Mouse (Mus musculus): ENCODE data around the gene Pdlim3. TPM values are rescaled to one million over a fixed set of nuclear protein-coding genes. Genes with fewer than 3 reads are reported as not detected.
"Not testable (repeated sequence)": the region's sequence is repeated elsewhere in the genome, so short reads cannot be mapped to it uniquely, and the experiment has no call there.

Pdlim3 gene
- 13.1 and 14.0 TPM in 2 replicates for polyA plus RNA-seq (2016; fragmentation: Nextera tagmentation; extraction: Ambion mirVana)

DNA sequence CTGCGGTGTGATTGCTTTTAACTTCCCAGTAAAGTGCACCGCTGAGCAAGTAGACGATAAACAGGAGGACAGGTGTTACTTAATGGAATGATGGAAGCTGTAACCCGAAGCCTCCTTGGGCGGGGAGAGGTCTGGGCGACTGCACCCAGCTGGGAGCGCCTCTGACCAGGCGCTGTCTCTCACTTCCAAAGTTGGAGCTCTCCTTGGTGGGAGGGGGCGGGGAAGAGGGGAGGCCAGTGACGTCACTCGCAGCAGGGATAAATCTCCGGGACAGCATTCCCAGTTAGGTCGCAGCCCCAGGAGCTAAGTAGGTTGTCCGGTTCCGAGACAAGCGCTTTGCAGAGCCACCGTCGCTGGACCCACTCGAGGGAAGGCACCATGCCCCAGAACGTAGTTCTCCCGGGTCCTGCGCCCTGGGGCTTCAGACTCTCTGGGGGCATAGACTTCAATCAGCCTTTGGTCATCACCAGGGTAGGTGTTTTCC, at the start of gene Pdlim3:
TSS of gene Pdlim3 (plus strand) at position 260 of the 484 bp plus-strand sequence.
- ATAC-seq (ENCODE audit: low FRiP score, low read depth): peak; percentile 77; the same call in 1 of the 2 replicates
- under 1% methylated on average over 22 of the region's 22 CpGs for WGBS
- 0 out of 2 replicates have a peak within 1 kb of the TSS, but pooled peaks have one; percentile 8 for H3K9ac ChIP-seq

DNA sequence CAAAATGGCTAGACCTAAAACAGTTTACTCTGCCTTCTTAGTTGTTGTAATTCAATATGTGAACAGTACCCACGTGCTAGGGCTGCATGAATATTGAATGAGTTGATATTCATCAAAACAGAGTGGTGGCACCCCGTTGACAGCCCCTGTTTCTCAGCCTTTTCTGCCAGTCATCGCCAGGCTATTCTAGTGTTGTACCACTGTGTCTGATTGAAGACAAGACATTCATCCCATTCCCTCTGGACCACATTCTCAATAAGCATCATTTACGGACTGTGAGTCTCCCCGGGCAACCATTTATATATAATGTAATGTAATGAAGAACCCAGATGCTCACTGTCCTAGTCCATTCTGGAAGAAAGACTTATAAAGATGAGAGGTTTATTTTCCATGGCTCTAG, 42.0 kb upstream of the Pdlim3 start:
- 54% methylated on average over 5 of the region's 5 CpGs for WGBS
- Histone ChIP-seq H3K4me3 (no peak overlapping the region), H3K4me1 (peaks cover 10% of the 10 kb centered on the region; the same call in 1 of the 2 replicates), H3K4me2 (replicated peaks) (no peak overlapping the region), H3K9me3 (no peaks in the 10 kb centered on the region), H3K27me3 (replicated peaks) (no peaks in the 10 kb centered on the region), H3K27ac (no peak overlapping the region), H3K9ac (no peak overlapping the region), H3K36me3 (no peaks in the 10 kb centered on the region)
- peak; percentile 29; the same call in 1 of the 2 replicates for ATAC-seq (ENCODE audit: low FRiP score, low read depth)

More for the DNA sequence above, at the start of gene Pdlim3:
- no peaks in the 10 kb centered on the region for H3K36me3 ChIP-seq
- peaks cover 11% of the 10 kb centered on the region for H3K4me1 ChIP-seq
- no peak within 1 kb of the TSS for H3K27ac ChIP-seq
- peak within 1 kb of the TSS; percentile 31 for H3K4me3 ChIP-seq
- peaks cover under 1% of the 10 kb centered on the region; the same call in 1 of the 2 replicates for H3K9me3 ChIP-seq
- H3K27me3 ChIP-seq (replicated peaks): 0 out of 2 replicates have a peak, but pooled peaks cover 4% of the 10 kb centered on the region
- peak within 1 kb of the TSS; percentile 78 for H3K4me2 ChIP-seq (replicated peaks)

DNA sequence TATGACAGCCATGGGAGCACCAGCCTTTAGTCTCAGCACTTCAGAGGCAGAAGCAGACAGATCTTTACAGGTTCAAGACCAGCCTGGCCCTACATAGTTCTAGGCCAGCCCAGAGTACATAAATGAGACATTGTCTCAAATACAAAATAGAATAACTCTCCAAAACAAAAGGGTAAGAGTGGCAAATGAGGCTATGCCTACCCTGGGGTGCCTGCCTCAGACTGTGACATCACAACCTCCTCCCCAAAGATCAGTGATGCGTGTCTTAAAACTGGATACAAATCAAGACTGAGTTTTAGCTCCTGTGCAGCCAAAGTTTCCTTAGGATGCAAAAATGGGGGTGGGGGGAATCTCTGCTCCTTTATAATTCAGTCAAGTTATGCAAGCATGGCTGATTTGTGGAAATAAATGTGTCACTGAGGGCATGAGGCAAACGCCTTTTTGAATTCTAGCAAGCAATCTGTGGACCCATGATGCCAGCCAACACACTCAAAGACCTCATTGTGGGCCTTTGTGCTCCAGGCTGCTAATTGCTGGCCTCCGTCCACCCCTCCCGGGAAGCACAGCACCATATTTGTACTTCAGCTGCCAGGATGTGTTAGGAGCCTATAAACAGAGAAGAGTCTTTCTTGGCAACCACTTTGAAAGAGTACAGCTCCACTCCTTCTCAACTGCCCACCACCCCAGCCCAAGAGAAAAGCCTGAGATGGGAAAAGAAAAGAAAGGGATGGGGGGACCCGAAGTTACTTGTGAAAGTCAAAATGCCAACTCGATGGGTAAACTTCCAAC, 41.0 kb upstream of the Pdlim3 start:
- ATAC-seq (ENCODE audit: low FRiP score, low read depth): no peak
- H3K9ac ChIP-seq: no peak overlapping the region
- H3K4me2 ChIP-seq (replicated peaks): no peak overlapping the region
- H3K4me1 ChIP-seq: peaks cover 10% of the 10 kb centered on the region; the same call in 1 of the 2 replicates
- H3K9me3 ChIP-seq: no peaks in the 10 kb centered on the region
- no peaks in the 10 kb centered on the region for H3K36me3 ChIP-seq
- H3K27me3 ChIP-seq (replicated peaks): no peaks in the 10 kb centered on the region
- H3K27ac ChIP-seq: no peak overlapping the region
- H3K4me3 ChIP-seq: no peak overlapping the region
- 59% methylated on average over 6 of the region's 6 CpGs for WGBS

DNA sequence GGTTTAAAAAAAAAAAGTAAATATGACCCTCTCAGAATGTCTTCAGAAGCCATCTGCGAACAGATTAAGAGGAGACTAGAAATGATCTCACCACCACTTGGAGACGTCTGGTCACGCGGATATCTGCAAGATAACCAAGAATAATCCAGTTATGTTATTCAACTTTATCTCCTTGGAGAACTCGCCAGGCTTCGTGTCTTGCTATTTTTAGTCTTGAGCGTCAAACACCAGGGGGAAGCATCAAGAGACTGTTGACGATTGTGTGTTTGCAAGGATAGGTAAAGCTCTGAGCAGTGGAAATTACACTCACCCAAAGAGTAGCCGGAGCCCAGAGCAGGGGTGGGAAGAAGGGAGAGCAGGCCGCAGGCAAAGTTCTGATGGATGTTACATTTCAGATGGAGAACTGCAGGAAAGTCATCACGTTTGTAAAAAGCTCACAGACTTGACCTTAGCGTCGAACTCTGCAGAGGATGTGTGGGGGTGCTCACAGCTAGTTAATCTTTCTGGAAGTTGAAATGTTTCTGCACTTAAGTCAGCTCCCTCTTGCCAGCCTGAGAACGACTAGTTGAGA, 40.3 kb upstream of the Pdlim3 start:
- H3K9me3 ChIP-seq: no peaks in the 10 kb centered on the region
- ATAC-seq (ENCODE audit: low FRiP score, low read depth): no peak
- 84% methylated on average over 14 of the region's 14 CpGs for WGBS
- H3K4me3 ChIP-seq: no peak overlapping the region
- H3K4me2 ChIP-seq (replicated peaks): no peak overlapping the region
- no peaks in the 10 kb centered on the region for H3K27me3 ChIP-seq (replicated peaks)
- no peak overlapping the region for H3K27ac ChIP-seq
- H3K4me1 ChIP-seq: peaks cover 10% of the 10 kb centered on the region; the same call in 1 of the 2 replicates
- no peak overlapping the region for H3K9ac ChIP-seq
- no peaks in the 10 kb centered on the region for H3K36me3 ChIP-seq

DNA sequence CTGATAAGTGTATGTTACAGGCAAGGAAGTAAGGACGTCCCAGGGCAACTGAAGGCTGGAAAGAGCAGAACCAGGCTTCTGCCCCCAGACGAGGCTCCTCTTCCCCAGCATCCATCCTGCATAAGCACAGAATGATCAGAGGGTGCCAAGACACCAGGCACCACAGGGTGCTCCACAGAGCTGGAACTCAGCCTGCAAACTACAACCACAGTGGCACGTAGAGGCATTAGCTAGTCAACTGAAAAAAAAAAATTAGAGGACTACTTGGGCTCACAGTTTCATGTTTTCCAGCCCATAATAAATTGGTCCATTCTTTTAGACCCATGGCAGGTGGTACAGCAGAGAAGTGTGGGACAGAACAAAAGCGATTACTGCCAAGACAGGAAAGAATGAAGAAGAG, 39.4 kb upstream of the Pdlim3 start:
- Histone ChIP-seq H3K27ac (no peak overlapping the region), H3K9ac (no peak overlapping the region), H3K9me3 (no peaks in the 10 kb centered on the region), H3K36me3 (no peaks in the 10 kb centered on the region), H3K4me1 (peaks cover 10% of the 10 kb centered on the region; the same call in 1 of the 2 replicates), H3K27me3 (replicated peaks) (no peaks in the 10 kb centered on the region), H3K4me2 (replicated peaks) (no peak overlapping the region), H3K4me3 (no peak overlapping the region)
- ATAC-seq (ENCODE audit: low FRiP score, low read depth): no peak
- 78% methylated on average over 4 of the region's 4 CpGs for WGBS

DNA sequence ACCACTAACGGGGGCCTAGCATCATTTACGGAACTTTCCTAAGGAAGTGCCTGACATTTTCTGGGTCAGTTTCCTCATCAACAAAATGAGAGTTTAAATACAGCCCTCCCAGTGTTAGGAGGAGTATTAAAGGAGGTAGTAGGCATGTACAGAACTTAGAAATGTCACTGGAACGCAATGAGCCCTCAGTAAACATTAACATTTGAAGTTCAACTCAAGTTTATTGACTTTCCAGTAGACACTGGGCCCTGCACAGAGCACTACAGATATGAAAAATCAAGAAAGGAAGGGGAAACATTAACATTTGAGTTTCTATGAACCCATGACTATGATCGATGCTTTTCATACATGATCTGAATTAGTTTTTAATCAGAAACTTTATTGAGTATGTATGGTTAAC, 30.1 kb upstream of the Pdlim3 start:
- 97% methylated on average over 4 of the region's 4 CpGs for WGBS
- Histone ChIP-seq H3K4me1 (peaks cover 4% of the 10 kb centered on the region; the same call in 1 of the 2 replicates), H3K4me2 (replicated peaks) (no peak overlapping the region), H3K9ac (no peak overlapping the region), H3K27me3 (replicated peaks) (no peaks in the 10 kb centered on the region), H3K36me3 (no peaks in the 10 kb centered on the region), H3K27ac (no peak overlapping the region), H3K9me3 (no peaks in the 10 kb centered on the region), H3K4me3 (no peak overlapping the region)
- ATAC-seq (ENCODE audit: low FRiP score, low read depth): no peak

DNA sequence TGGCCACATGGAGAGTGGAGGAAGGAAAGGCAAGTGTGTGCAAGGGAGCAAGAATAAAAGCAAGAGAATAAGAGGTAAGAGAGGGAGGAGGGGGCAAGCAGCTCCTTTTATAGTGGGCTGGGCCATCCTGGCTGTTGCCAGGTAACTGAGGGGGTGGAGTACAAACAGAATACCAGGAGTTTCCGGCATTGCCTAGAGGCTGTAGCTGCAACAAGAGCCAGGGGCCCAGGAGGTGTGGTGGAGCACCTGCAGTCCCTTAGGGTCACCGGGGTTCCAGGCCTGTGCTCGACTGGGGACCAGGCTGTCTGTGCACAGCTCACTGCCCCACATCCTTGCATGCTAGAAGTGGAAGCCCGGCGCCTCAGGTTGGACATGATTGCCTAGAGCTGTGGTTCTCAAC, 27.5 kb upstream of the Pdlim3 start:
- Histone ChIP-seq H3K4me3 (no peak overlapping the region), H3K36me3 (no peaks in the 10 kb centered on the region), H3K27ac (no peak overlapping the region), H3K9ac (no peak overlapping the region), H3K4me2 (replicated peaks) (no peak overlapping the region), H3K4me1 (peaks cover 4% of the 10 kb centered on the region; the same call in 1 of the 2 replicates), H3K27me3 (replicated peaks) (no peaks in the 10 kb centered on the region), H3K9me3 (no peaks in the 10 kb centered on the region)
- WGBS: 45% methylated on average over 5 of the region's 5 CpGs
- ATAC-seq (ENCODE audit: low FRiP score, low read depth): no peak

DNA sequence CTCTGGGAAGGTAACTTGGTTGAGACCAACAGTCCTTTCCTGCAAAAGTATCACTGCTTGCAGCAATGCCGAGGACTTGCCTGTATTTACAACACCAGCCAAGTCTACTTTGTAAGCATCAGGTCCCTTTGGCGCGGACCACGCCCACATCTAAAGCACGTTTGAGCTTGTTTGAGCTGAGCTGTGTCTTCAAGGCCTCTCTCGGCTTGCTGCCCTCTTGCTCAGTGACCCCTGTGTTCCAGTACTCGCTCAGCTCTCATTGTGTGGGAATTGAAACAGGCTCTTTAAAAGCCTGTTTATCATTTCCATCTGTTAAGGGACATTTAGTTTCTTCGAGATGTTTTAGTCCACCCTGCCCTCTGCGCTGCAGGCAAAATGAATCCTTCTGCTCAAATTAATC, 26.9 kb upstream of the Pdlim3 start:
- H3K27me3 ChIP-seq (replicated peaks): no peaks in the 10 kb centered on the region
- WGBS: 31% methylated on average over 9 of the region's 9 CpGs
- no peak overlapping the region for H3K9ac ChIP-seq
- no peak for ATAC-seq (ENCODE audit: low FRiP score, low read depth)
- no peak overlapping the region for H3K4me2 ChIP-seq (replicated peaks)
- no peak overlapping the region for H3K4me3 ChIP-seq
- peaks cover 4% of the 10 kb centered on the region; the same call in 1 of the 2 replicates for H3K4me1 ChIP-seq
- no peak overlapping the region for H3K27ac ChIP-seq
- H3K9me3 ChIP-seq: no peaks in the 10 kb centered on the region
- no peaks in the 10 kb centered on the region for H3K36me3 ChIP-seq

DNA sequence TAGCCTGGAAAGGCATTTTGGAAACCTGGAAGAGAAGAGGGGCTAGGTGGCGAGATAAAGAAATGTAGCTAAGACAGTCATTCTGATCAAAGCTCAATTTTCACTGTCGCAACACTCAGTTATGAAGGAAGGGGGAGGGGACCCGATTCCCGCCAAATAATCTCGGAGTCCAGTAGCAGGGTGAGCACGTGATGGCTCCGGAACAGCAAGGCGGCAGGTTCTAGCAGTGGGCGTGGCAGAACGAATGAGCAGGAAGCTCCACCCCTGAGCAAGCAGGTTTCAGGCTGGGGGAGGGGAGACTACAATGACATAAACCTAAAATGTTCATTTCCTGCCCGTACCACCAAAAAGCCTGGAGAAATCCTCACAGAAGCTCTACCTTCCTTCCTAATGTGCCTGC, 13.7 kb upstream of the Pdlim3 start:
- H3K27me3 ChIP-seq (replicated peaks); H3K36me3 ChIP-seq; H3K4me3 ChIP-seq; H3K4me1 ChIP-seq; H3K4me2 ChIP-seq (replicated peaks); H3K9me3 ChIP-seq; H3K27ac ChIP-seq; ATAC-seq (ENCODE audit: low FRiP score, low read depth); H3K9ac ChIP-seq: not testable (repeated sequence)
- WGBS: 85% methylated on average over 11 of the region's 11 CpGs

DNA sequence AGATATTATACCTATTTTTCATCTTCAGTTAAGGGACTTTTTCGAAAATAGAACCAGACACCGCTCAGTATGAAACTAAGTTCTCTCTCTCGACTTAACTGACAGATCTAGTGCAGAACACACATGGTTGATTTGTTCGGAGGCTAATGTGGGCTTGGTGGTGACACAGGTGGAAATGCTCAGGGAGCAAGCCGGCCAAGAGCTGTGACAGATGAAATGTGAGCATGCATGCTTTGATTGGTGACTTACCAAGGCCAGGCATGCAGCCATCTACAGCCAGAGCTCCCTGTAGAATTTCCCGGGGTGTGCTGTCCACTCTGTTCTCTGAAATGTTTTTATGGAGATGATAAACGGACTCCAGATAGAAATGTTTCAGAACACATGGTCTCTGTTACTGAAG, 13.2 kb upstream of the Pdlim3 start:
- Histone ChIP-seq H3K9me3 (no peaks in the 10 kb centered on the region), H3K4me1 (peaks cover 6% of the 10 kb centered on the region; the same call in 1 of the 2 replicates), H3K27ac (no peak overlapping the region), H3K4me2 (replicated peaks) (no peak overlapping the region), H3K27me3 (replicated peaks) (no peaks in the 10 kb centered on the region), H3K4me3 (no peak overlapping the region), H3K9ac (no peak overlapping the region), H3K36me3 (no peaks in the 10 kb centered on the region)
- ATAC-seq (ENCODE audit: low FRiP score, low read depth): no peak
- whole genome bisulfite sequencing: 78% methylated on average over 7 of the region's 7 CpGs

DNA sequence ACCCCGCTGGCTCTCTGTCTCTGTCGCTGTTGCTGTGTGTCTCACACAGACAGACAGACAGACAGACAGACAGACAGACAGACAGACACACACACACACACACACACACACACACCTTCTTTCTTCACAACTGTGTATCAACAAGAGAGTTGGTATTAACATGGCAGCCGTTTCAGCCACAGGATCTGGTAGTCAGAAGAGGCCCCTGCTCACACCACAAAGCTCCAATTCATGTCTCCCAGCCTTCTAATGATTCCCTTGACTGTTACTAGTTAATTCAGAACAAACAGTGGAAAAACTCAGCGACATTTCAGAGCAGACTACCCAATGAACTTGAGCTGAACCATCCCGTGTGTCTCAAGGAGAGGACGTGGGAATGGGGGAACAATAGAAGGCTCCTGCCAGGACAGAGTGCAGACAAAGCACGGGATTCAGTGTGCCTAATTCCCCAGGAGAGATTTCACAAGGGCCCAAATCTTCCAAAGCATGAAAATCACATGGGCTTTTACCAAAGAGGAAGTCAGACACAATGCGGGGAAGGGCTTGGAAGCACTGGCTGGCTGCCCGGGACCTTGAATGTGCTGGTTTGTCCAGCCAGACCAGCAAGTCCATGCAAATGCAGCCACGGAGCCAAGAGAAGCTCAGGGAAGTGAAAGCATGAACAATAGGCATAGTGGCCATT, 10.2 kb upstream of the Pdlim3 start:
- peak; percentile 91 for ATAC-seq (ENCODE audit: low FRiP score, low read depth)
- H3K4me2 ChIP-seq (replicated peaks): peak overlapping the region; percentile 28
- H3K4me1 ChIP-seq: peaks cover 6% of the 10 kb centered on the region; the same call in 1 of the 2 replicates
- peak overlapping the region; percentile 65; the same call in 1 of the 2 replicates for H3K27ac ChIP-seq
- H3K9ac ChIP-seq: no peak overlapping the region
- H3K27me3 ChIP-seq (replicated peaks): no peaks in the 10 kb centered on the region
- no peaks in the 10 kb centered on the region for H3K36me3 ChIP-seq
- peaks cover 4% of the 10 kb centered on the region; the same call in 1 of the 2 replicates for H3K9me3 ChIP-seq
- 24% methylated on average over 10 of the region's 10 CpGs for WGBS
- no peak overlapping the region for H3K4me3 ChIP-seq

DNA sequence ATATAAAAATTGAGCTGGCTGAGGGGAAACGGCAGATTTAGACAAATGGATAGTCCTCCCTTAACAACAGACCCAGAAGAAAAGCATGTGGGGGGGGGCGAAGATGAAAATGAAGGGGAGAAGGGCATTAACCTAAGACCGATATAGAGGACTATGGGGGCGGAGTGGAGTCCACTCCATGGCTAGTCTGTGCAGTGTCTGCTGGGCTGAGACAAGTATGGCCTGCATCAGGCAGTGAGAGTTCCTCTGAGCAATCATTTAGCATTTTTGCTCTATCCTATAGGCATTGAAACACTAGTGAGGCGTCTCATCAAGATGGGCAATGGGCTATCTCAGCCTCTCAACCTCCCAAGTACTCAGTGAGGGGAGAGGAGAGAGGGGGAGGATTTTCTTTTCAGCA, 8.9 kb upstream of the Pdlim3 start:
- Histone ChIP-seq H3K36me3 (no peaks in the 10 kb centered on the region), H3K4me2 (replicated peaks) (no peak overlapping the region), H3K9ac (no peak overlapping the region), H3K4me1 (peaks cover 6% of the 10 kb centered on the region; the same call in 1 of the 2 replicates), H3K4me3 (no peak overlapping the region), H3K27me3 (replicated peaks) (no peaks in the 10 kb centered on the region), H3K9me3 (peaks cover 6% of the 10 kb centered on the region; the same call in 1 of the 2 replicates), H3K27ac (no peak overlapping the region)
- ATAC-seq (ENCODE audit: low FRiP score, low read depth): no peak
- 78% methylated on average over 5 of the region's 5 CpGs for WGBS
